Mouse (Mus musculus): ENCODE measurements around the gene Zswim7.

GRCm38 (mm10) chr11:62223962-62224361 is 57.2 kb downstream of the Zswim7 start:
- no peak for TF ChIP-seq GATA1 (IDR thresholded peaks at IDR 0.05; ENCODE audit: borderline replicate concordance, low read length)
- TF ChIP-seq FLI1 (IDR thresholded peaks at IDR 0.05; ENCODE audit: low read length) = no peak
